26 mouse cellular contexts compared by ENCODE assay signal in the genomic region with DNA sequence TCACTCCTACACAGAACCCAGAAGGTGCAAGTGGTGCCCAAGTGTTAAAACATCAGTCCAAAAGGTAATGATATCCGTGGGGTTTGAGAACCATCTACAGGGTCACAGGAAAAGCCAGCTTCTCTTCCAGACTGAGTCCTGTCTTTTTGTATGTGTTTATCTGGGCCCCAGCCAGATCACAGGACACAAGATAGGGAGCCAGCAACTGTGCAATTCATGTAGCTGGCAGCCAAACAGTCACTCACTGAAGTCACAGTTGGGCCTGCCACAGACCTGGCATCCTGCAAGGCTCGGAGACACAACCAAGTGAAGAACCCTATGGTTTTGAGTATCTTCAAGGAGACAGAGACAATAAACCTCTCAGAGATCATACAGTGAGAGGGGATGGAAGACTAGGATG. TPM values are rescaled to one million over a fixed set of nuclear protein-coding genes. Genes with fewer than 3 reads are reported as not detected.
A peak's percentile ranks its signal among the peaks of the same experiment; 100 is the strongest.
DNase-seq lines count a peak whose midpoint lies in the region; ATAC-seq lines count a peak whose summit lies in the region.
"Had no signal": no experiment of that assay in that cellular context is flagged by ENCODE, and none has a peak within 500 bp of the region (broad histone marks: within the 10 kb centered on the region; RNA-seq: fewer than 3 reads in every experiment).

No protein-coding gene starts in this region.

- H3K4me2 ChIP-seq in embryonic facial prominence, embryonic 12.5 days (replicated peaks): no peak overlapping the region
- peak overlapping the region; percentile 54; the same call in 1 of the 2 replicates for H3K4me2 ChIP-seq in midbrain, embryonic 14.5 days (ENCODE audit: low read length)
- no peak overlapping the region for H3K4me2 ChIP-seq in midbrain, embryonic 11.5 days
- H3K4me2 ChIP-seq in neural tube, embryonic 15.5 days: 0 out of 2 replicates have a peak overlapping the region, but pooled peaks have one; percentile 47
- H3K4me2 ChIP-seq: limb, embryonic 12.5 days; liver, embryonic 11.5 days; stomach, embryonic 15.5 days had no signal

- no peaks in the 10 kb centered on the region for H3K36me3 ChIP-seq in embryonic facial prominence, embryonic 12.5 days
- H3K36me3 ChIP-seq in embryonic facial prominence, embryonic 10.5 days (replicated peaks): peaks cover under 1% of the 10 kb centered on the region
- H3K36me3 ChIP-seq in midbrain, embryonic 14.5 days (ENCODE audit: control insufficient read depth, insufficient read depth, low read length): peaks cover 80% of the 10 kb centered on the region
- H3K36me3 ChIP-seq in midbrain, embryonic 11.5 days (ENCODE audit: control insufficient read depth, insufficient read depth, low read length): no peaks in the 10 kb centered on the region
- H3K36me3 ChIP-seq in neural tube, embryonic 15.5 days: peaks cover 69% of the 10 kb centered on the region
- H3K36me3 ChIP-seq: limb, embryonic 12.5 days; stomach, embryonic 15.5 days had no signal

- DNase-seq in embryonic facial prominence, embryonic 10.5 days (ENCODE audit: low spot score): no peak
- DNase-seq in midbrain, embryonic 14.5 days: no peak
- DNase-seq in midbrain, embryonic 11.5 days (ENCODE audit: low spot score, missing footprints): no peak
- peak; percentile 62 for DNase-seq in cerebellum, adult 9-11 months
- DNase-seq in heart, postnatal 14 days: no peak
- DNase-seq: adrenal gland, postnatal 25 days; gastrocnemius, postnatal 25 days; heart, adult 2 months; heart, postnatal 36 days; kidney, adult 9 months; kidney, postnatal 14 days; liver, postnatal 0 days; retina, postnatal 1 day; thymus, postnatal 25 days had no signal

- H3K9ac ChIP-seq in embryonic facial prominence, embryonic 12.5 days: no peak overlapping the region
- no peak overlapping the region; the same call in 1 of the 2 replicates for H3K9ac ChIP-seq in midbrain, embryonic 14.5 days (replicated peaks; ENCODE audit: low read length)
- no peak overlapping the region for H3K9ac ChIP-seq in midbrain, embryonic 11.5 days (ENCODE audit: low read length)
- H3K9ac ChIP-seq in neural tube, embryonic 15.5 days (replicated peaks): peak overlapping the region; percentile 3; the same call in 1 of the 2 replicates
- H3K9ac ChIP-seq: limb, embryonic 12.5 days; liver, postnatal 0 days; stomach, embryonic 15.5 days had no signal

- no peaks in the 10 kb centered on the region for H3K4me1 ChIP-seq in embryonic facial prominence, embryonic 12.5 days
- H3K4me1 ChIP-seq in embryonic facial prominence, embryonic 10.5 days: peaks cover 21% of the 10 kb centered on the region
- peaks cover 28% of the 10 kb centered on the region for H3K4me1 ChIP-seq in midbrain, embryonic 14.5 days (ENCODE audit: control insufficient read depth, insufficient read depth, low read length)
- no peaks in the 10 kb centered on the region; the same call in none of the 2 replicates for H3K4me1 ChIP-seq in midbrain, embryonic 11.5 days (ENCODE audit: control insufficient read depth, insufficient read depth, low read length)
- peaks cover 37% of the 10 kb centered on the region for H3K4me1 ChIP-seq in neural tube, embryonic 15.5 days
- H3K4me1 ChIP-seq: limb, embryonic 12.5 days; stomach, embryonic 15.5 days had no signal

- no peak for ATAC-seq in embryonic facial prominence, embryonic 12.5 days (ENCODE audit: insufficient number of reproducible peaks, insufficient read depth, low FRiP score, low TSS enrichment)
- no peak for ATAC-seq in midbrain, embryonic 14.5 days (ENCODE audit: low FRiP score, low TSS enrichment)
- ATAC-seq in midbrain, embryonic 11.5 days (ENCODE audit: low FRiP score): no peak
- ATAC-seq in neural tube, embryonic 15.5 days (ENCODE audit: low FRiP score): no peak
- no peak for ATAC-seq in megakaryocyte-erythroid progenitor cell, adult 5-6 weeks (replicated peaks; ENCODE audit: low FRiP score, low TSS enrichment, poor library complexity, severe bottlenecking)
- ATAC-seq: CD4-positive, CD25-positive, alpha-beta regulatory T cell, adult 4 months; hindbrain, postnatal 0 days; intestine, embryonic 16.5 days; liver, postnatal 0 days; lung, postnatal 0 days had no signal

- H3K27ac ChIP-seq in embryonic facial prominence, embryonic 12.5 days: 0 out of 2 replicates have a peak overlapping the region, but pooled peaks have one; percentile 6
- H3K27ac ChIP-seq in embryonic facial prominence, embryonic 10.5 days (replicated peaks): no peak overlapping the region
- H3K27ac ChIP-seq in midbrain, embryonic 14.5 days (replicated peaks; ENCODE audit: low read depth, low read length): no peak overlapping the region
- H3K27ac ChIP-seq in midbrain, embryonic 11.5 days (ENCODE audit: low read depth, low read length): no peak overlapping the region
- no peak overlapping the region for H3K27ac ChIP-seq in neural tube, embryonic 15.5 days (replicated peaks)
- H3K27ac ChIP-seq: forebrain, embryonic 10.5 days; heart, adult 2 months; hindbrain, postnatal 0 days; limb, embryonic 12.5 days; macrophage; stomach, embryonic 15.5 days had no signal

- H3K9me3 ChIP-seq in embryonic facial prominence, embryonic 12.5 days: no peaks in the 10 kb centered on the region
- H3K9me3 ChIP-seq in embryonic facial prominence, embryonic 10.5 days: no peaks in the 10 kb centered on the region
- H3K9me3 ChIP-seq in midbrain, embryonic 14.5 days (ENCODE audit: control insufficient read depth, low read length): no peaks in the 10 kb centered on the region
- H3K9me3 ChIP-seq in midbrain, embryonic 11.5 days (ENCODE audit: control insufficient read depth, low read length): no peaks in the 10 kb centered on the region
- no peaks in the 10 kb centered on the region for H3K9me3 ChIP-seq in neural tube, embryonic 15.5 days (replicated peaks)
- H3K9me3 ChIP-seq: forebrain, embryonic 10.5 days; limb, embryonic 12.5 days; stomach, embryonic 15.5 days had no signal

- H3K27me3 ChIP-seq in embryonic facial prominence, embryonic 12.5 days: no peaks in the 10 kb centered on the region
- 0 out of 2 replicates have a peak, but pooled peaks cover 6% of the 10 kb centered on the region for H3K27me3 ChIP-seq in embryonic facial prominence, embryonic 10.5 days (replicated peaks; ENCODE audit: low read depth, poor library complexity, severe bottlenecking)
- no peaks in the 10 kb centered on the region for H3K27me3 ChIP-seq in midbrain, embryonic 14.5 days (ENCODE audit: control insufficient read depth, insufficient read depth, low read length)
- H3K27me3 ChIP-seq in midbrain, embryonic 11.5 days (ENCODE audit: control insufficient read depth, insufficient read depth, low read length): no peaks in the 10 kb centered on the region
- no peaks in the 10 kb centered on the region for H3K27me3 ChIP-seq in neural tube, embryonic 15.5 days (replicated peaks)

- 91% methylated on average over 2 of the region's 2 CpGs for WGBS in embryonic facial prominence, embryonic 12.5 days
- 88% methylated on average over 2 of the region's 2 CpGs for WGBS in embryonic facial prominence, embryonic 10.5 days
- WGBS in midbrain, embryonic 14.5 days: 90% methylated on average over 2 of the region's 2 CpGs
- 83% methylated on average over 2 of the region's 2 CpGs for WGBS in midbrain, embryonic 11.5 days
- 88% methylated on average over 2 of the region's 2 CpGs for WGBS in neural tube, embryonic 15.5 days

- H3K4me3 ChIP-seq in embryonic facial prominence, embryonic 12.5 days: no peak overlapping the region
- H3K4me3 ChIP-seq in embryonic facial prominence, embryonic 10.5 days: no peak overlapping the region
- no peak overlapping the region for H3K4me3 ChIP-seq in midbrain, embryonic 14.5 days (replicated peaks; ENCODE audit: low read depth, low read length)
- no peak overlapping the region for H3K4me3 ChIP-seq in midbrain, embryonic 11.5 days (ENCODE audit: low read depth, low read length)
- H3K4me3 ChIP-seq in neural tube, embryonic 15.5 days (replicated peaks): no peak overlapping the region
- H3K4me3 ChIP-seq: forebrain, embryonic 10.5 days; heart, adult 2 months; limb, embryonic 12.5 days; stomach, embryonic 15.5 days had no signal

- intact Hi-C loops in heart, postnatal 14 days (cut with DNase I): no loop called here

RNA-seq across cellular contexts. Expression of gene Chrnb2, which starts 6.6 kb away (rescaled TPM):
- 3.2 and 4.3 TPM in 2 replicates for polyA plus RNA-seq in embryonic facial prominence, embryonic 12.5 days (2016; fragmentation: Nextera tagmentation; extraction: Ambion mirVana)
- polyA plus RNA-seq in embryonic facial prominence, embryonic 10.5 days (2016; fragmentation: Nextera tagmentation; extraction: Ambion mirVana): 3.7 and 4.8 TPM in 2 replicates
- polyA plus RNA-seq in midbrain, embryonic 14.5 days (2014; fragmentation: Nextera tagmentation; extraction: Ambion mirVana): 29.6 and 31.5 TPM in 2 replicates
- 13.5 and 13.6 TPM in 2 replicates for polyA plus RNA-seq in midbrain, embryonic 11.5 days (2014; fragmentation: Nextera tagmentation; extraction: Ambion mirVana)
- 18.9 and 22.5 TPM in 2 replicates for polyA plus RNA-seq in neural tube, embryonic 15.5 days (2015; fragmentation: Nextera tagmentation; extraction: Ambion mirVana)
- total RNA-seq in megakaryocyte-erythroid progenitor cell, adult 5-6 weeks (2014; fragmentation: Nextera tagmentation): 1.0 and 1.9 TPM in 2 replicates
- total RNA-seq in megakaryocyte-erythroid progenitor cell, adult 5-6 weeks (2017): 0.38 and 0.76 TPM in 2 replicates
- total RNA-seq in heart, postnatal 14 days (2021): under 1 TPM; 0.20 to 0.29 TPM

RNA-seq across cellular contexts. Expression of gene Ube2q1, which starts 15.6 kb away (rescaled TPM):
- 17.5 and 18.0 TPM in 2 replicates for polyA plus RNA-seq in embryonic facial prominence, embryonic 12.5 days (2016; fragmentation: Nextera tagmentation; extraction: Ambion mirVana)
- 12.7 and 13.2 TPM in 2 replicates for polyA plus RNA-seq in embryonic facial prominence, embryonic 10.5 days (2016; fragmentation: Nextera tagmentation; extraction: Ambion mirVana)
- 22.2 and 25.0 TPM in 2 replicates for polyA plus RNA-seq in midbrain, embryonic 14.5 days (2014; fragmentation: Nextera tagmentation; extraction: Ambion mirVana)
- 20.4 and 22.7 TPM in 2 replicates for polyA plus RNA-seq in midbrain, embryonic 11.5 days (2014; fragmentation: Nextera tagmentation; extraction: Ambion mirVana)
- polyA plus RNA-seq in neural tube, embryonic 15.5 days (2015; fragmentation: Nextera tagmentation; extraction: Ambion mirVana): 10.8 and 11.1 TPM in 2 replicates
- 51.3 and 53.5 TPM in 2 replicates for total RNA-seq in megakaryocyte-erythroid progenitor cell, adult 5-6 weeks (2014; fragmentation: Nextera tagmentation)
- 89.0 and 89.6 TPM in 2 replicates for total RNA-seq in megakaryocyte-erythroid progenitor cell, adult 5-6 weeks (2017)
- 10 to 100 TPM; 28.0 to 28.6 TPM for total RNA-seq in heart, postnatal 14 days (2021)

RNA-seq across cellular contexts. Expression of gene Adar, which starts 43.0 kb away (rescaled TPM):
- 15.0 and 15.1 TPM in 2 replicates for polyA plus RNA-seq in embryonic facial prominence, embryonic 12.5 days (2016; fragmentation: Nextera tagmentation; extraction: Ambion mirVana)
- polyA plus RNA-seq in embryonic facial prominence, embryonic 10.5 days (2016; fragmentation: Nextera tagmentation; extraction: Ambion mirVana): 16.4 and 17.5 TPM in 2 replicates
- polyA plus RNA-seq in midbrain, embryonic 14.5 days (2014; fragmentation: Nextera tagmentation; extraction: Ambion mirVana): 26.1 and 33.6 TPM in 2 replicates
- polyA plus RNA-seq in midbrain, embryonic 11.5 days (2014; fragmentation: Nextera tagmentation; extraction: Ambion mirVana): 15.5 and 16.6 TPM in 2 replicates
- polyA plus RNA-seq in neural tube, embryonic 15.5 days (2015; fragmentation: Nextera tagmentation; extraction: Ambion mirVana): 22.9 and 24.6 TPM in 2 replicates
- total RNA-seq in megakaryocyte-erythroid progenitor cell, adult 5-6 weeks (2014; fragmentation: Nextera tagmentation): 44.0 and 50.6 TPM in 2 replicates
- total RNA-seq in megakaryocyte-erythroid progenitor cell, adult 5-6 weeks (2017): 21.0 and 29.4 TPM in 2 replicates
- 10 to 100 TPM; 12.5 to 13.5 TPM for total RNA-seq in heart, postnatal 14 days (2021)

Comparison
In these comparisons a context has a peak if more than half of its experiments do, and no peak if none do; other contexts are left out.
1. H3K4me2 ChIP-seq: peak in midbrain, embryonic 14.5 days (single experiment) and neural tube, embryonic 15.5 days (single experiment); none in embryonic facial prominence, embryonic 12.5 days (single experiment) and midbrain, embryonic 11.5 days (single experiment).